Mouse (Mus musculus) G1E (cell line): ENCODE results near the gene Ppp3ca. TPM values are rescaled to one million over a fixed set of nuclear protein-coding genes. Genes with fewer than 3 reads are reported as not detected.
"Not testable (repeated sequence)": the region's sequence is repeated elsewhere in the genome, so short reads cannot be mapped to it uniquely, and the experiment has no call there.

Experiments used
- ATAC-seq: 2 replicates; pipeline ENCODE4 v1.8.0; 2016; ENCODE audit warnings: mild to moderate bottlenecking; ENCODE audit not compliant: insufficient number of reproducible peaks, poor library complexity, low FRiP score, severe bottlenecking; ENCODE audit errors: extremely low read depth
- DNase-seq: peaks from one replicate; pipeline ENCODE4 v3.0.0; 2012; ENCODE audit warnings: low spot score
- H3K27me3 ChIP-seq: 2 replicates; pipeline ENCODE4 v1.6.1; 2012; ENCODE audit warnings: mild to moderate bottlenecking, low read length, inconsistent platforms; ENCODE audit not compliant: insufficient read depth
- H3K36me3 ChIP-seq: replicated peaks from 2 replicates; pipeline ENCODE3; 2012; ENCODE audit warnings: mild to moderate bottlenecking, inconsistent platforms
- H3K4me1 ChIP-seq: 2 replicates; pipeline ENCODE4 v1.6.1; 2012; ENCODE audit warnings: low read depth, low read length, inconsistent platforms, mixed read lengths; ENCODE audit not compliant: insufficient read depth
- H3K4me3 ChIP-seq: 2 replicates; pipeline ENCODE4 v1.5.1; 2012; ENCODE audit warnings: low read depth, mild to moderate bottlenecking, inconsistent platforms, low read length, moderate library complexity, mixed read lengths
- H3K9me3 ChIP-seq: replicated peaks from 2 replicates; pipeline ENCODE4 v1.6.1; 2012; ENCODE audit warnings: inconsistent platforms
- CTCF ChIP-seq: IDR thresholded peaks from 2 replicates; pipeline ENCODE4 v1.5.1; 2012; ENCODE audit warnings: low read depth, low read length, inconsistent platforms, mixed read lengths
- GATA1 ChIP-seq: IDR thresholded peaks from 2 replicates; pipeline ENCODE4 v1.6.1; 2012; ENCODE audit warnings: borderline replicate concordance, low read length, inconsistent platforms, mixed read lengths
- GATA2 ChIP-seq: IDR thresholded peaks from 2 replicates; pipeline ENCODE4 v1.6.1; 2012; ENCODE audit warnings: low read depth, low read length, inconsistent platforms, borderline replicate concordance
- POLR2AphosphoS5 ChIP-seq: IDR thresholded peaks from 2 replicates; pipeline ENCODE4 v1.6.1; 2012; ENCODE audit warnings: low read depth, low read length, inconsistent platforms; ENCODE audit not compliant: insufficient replicate concordance
- TAL1 ChIP-seq: conservative IDR thresholded peaks from 2 replicates; pipeline ENCODE4 v1.6.1; 2012; ENCODE audit warnings: low read depth, low read length, inconsistent platforms, mixed read lengths
- polyA plus RNA-seq: library from polyadenylated mRNA; stranded (reverse); fragments of >175 nt; gene quantifications from 2 replicates; pipeline ENCODE4 v1.2.3, GENCODE M21; 2012
- total RNA-seq, 2 experiments: library from RNA; stranded (forward) in 1 of 2; stranded (reverse) in 1 of 2; fragments of 200-1000 nt in 1 of 2; fragments of >200 nt in 1 of 2; fragmentation: Nextera tagmentation in 1 of 2; gene quantifications; 2 replicates each; pipeline ENCODE4 v1.2.3; 2014 to 2017

The Ppp3ca gene
- total and polyA plus RNA-seq, 3 experiments, result 49.6 to 74.2 (median 52.8) TPM

GRCm38 (mm10) chr3:136697626-136698191, 27.8 kb downstream of the Ppp3ca start:
- H3K27me3 ChIP-seq, result no peaks in the 10 kb centered on the region
- no peaks in the 10 kb centered on the region for H3K9me3 ChIP-seq
- no peak overlapping the region for H3K4me3 ChIP-seq
- DNase-seq (no peak), ATAC-seq (peak; percentile 84)
- no peak for TF ChIP-seq TAL1
- TF ChIP-seq POLR2AphosphoS5, result no peak
- TF ChIP-seq GATA1, result no peak
- no peak for TF ChIP-seq GATA2
- TF ChIP-seq CTCF, result no peak
- H3K4me1 ChIP-seq, result peaks cover 20% of the 10 kb centered on the region
- H3K36me3 ChIP-seq, result peaks cover 26% of the 10 kb centered on the region

- peaks cover 20% of the 10 kb centered on the region for H3K4me1 ChIP-seq
- ATAC-seq, result not testable (repeated sequence)
These were observed 29.8 kb downstream of the Ppp3ca start for GRCm38 (mm10) chr3:136699711-136700110.

DNA sequence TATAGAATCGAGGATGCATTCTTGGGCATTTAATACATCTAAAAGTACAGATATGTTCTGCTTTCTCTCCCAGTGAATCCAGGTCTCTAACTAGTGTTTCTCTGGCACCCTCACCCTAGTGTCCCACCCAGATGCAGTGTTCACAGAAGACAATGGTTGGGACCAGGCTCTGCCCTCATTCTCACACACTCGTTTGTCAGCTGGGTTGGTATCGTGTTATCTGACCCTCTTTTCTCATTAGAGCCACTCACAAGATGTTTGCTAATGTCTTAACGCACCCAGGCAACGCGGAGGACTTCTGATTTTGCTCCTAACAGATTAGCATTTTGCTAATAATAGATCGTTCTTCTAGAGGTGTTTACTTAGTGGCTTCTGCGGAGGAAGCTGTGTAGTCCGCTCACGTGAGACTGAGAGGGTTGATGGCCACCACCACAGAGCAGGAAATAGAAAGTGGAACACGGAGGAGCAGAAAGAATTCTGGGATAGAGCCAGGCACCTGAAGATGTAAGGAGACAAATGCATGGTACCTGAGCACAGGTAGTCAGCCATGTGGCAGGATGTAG, 30.6 kb downstream of the Ppp3ca start:
- H3K36me3 ChIP-seq, result peaks cover 22% of the 10 kb centered on the region
- DNase-seq, result no peak
- no peaks in the 10 kb centered on the region for H3K9me3 ChIP-seq
- ATAC-seq, result peak; percentile 30
- peaks cover 20% of the 10 kb centered on the region for H3K4me1 ChIP-seq
- no peak overlapping the region for H3K4me3 ChIP-seq
- H3K27me3 ChIP-seq, result no peaks in the 10 kb centered on the region
- TF ChIP-seq CTCF (no peak), GATA2 (no peak), TAL1 (no peak), GATA1 (no peak), POLR2AphosphoS5 (no peak)

More at GRCm38 (mm10) chr3:136699711-136700110, 29.8 kb downstream of the Ppp3ca start:
- not testable (repeated sequence) for H3K4me3 ChIP-seq, H3K9me3 ChIP-seq, H3K27me3 ChIP-seq, DNase-seq
- peaks cover 24% of the 10 kb centered on the region for H3K36me3 ChIP-seq

GRCm38 (mm10) chr3:136702861-136703260, 32.9 kb downstream of the Ppp3ca start:
- peak; percentile 8 for DNase-seq
- Histone ChIP-seq H3K9me3 (no peaks in the 10 kb centered on the region), H3K36me3 (peaks cover 19% of the 10 kb centered on the region), H3K4me3 (no peak overlapping the region), H3K4me1 (peaks cover 26% of the 10 kb centered on the region), H3K27me3 (no peaks in the 10 kb centered on the region)
- TF ChIP-seq POLR2AphosphoS5, result no peak
- no peak for TF ChIP-seq GATA2
- no peak for TF ChIP-seq TAL1
- ATAC-seq, result no peak

GRCm38 (mm10) chr3:136704515-136705247, 34.8 kb downstream of the Ppp3ca start:
- ATAC-seq (no peak), DNase-seq (no peak)
- no peak overlapping the region for H3K4me3 ChIP-seq
- H3K4me1 ChIP-seq, result peaks cover 29% of the 10 kb centered on the region
- H3K9me3 ChIP-seq, result no peaks in the 10 kb centered on the region
- no peak for TF ChIP-seq CTCF
- TF ChIP-seq POLR2AphosphoS5, result no peak
- no peak for TF ChIP-seq GATA2
- no peak for TF ChIP-seq TAL1
- TF ChIP-seq GATA1, result no peak
- H3K36me3 ChIP-seq, result peaks cover 16% of the 10 kb centered on the region
- no peaks in the 10 kb centered on the region for H3K27me3 ChIP-seq

DNA sequence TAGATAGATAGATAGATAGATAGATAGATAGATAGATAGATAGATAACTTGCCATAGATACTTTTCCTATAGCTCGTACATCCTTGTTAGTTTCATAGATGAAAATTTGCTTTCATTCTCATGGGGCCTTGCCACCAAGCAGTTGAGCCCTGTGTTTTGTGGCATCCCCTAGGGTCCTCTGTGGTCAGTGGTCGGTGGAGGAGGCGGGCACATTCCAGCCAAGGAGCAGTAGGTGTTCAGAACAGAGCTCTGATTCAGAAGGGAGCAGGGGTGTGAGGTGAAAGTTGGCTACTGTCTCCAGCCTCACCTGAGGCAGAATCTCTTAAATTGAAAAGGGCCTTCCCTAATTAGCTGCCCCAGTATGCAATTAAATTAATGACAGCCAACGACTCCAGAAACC, 36.1 kb downstream of the Ppp3ca start:
- TF ChIP-seq GATA1, result no peak
- Histone ChIP-seq H3K36me3 (peaks cover 9% of the 10 kb centered on the region), H3K27me3 (no peaks in the 10 kb centered on the region), H3K9me3 (no peaks in the 10 kb centered on the region), H3K4me3 (no peak overlapping the region), H3K4me1 (peaks cover 29% of the 10 kb centered on the region)
- no peak for ATAC-seq
- no peak for DNase-seq
